Mouse (Mus musculus) limb, embryonic 11.5 days (tissue): ENCODE results near the gene Cabcoco1. TPM values are rescaled to one million over a fixed set of nuclear protein-coding genes. Genes with fewer than 3 reads are reported as not detected.
A peak's percentile ranks its signal among the peaks of the same experiment; 100 is the strongest.

Experiments used
- ATAC-seq: fragments of 200-750 bp; cut with Nextera tagmentation; 2 replicates; pipeline ENCODE4 v1.8.0; 2017; ENCODE audit warnings: low read depth; ENCODE audit not compliant: insufficient number of reproducible peaks, low FRiP score, low TSS enrichment
- DNase-seq: peaks from one replicate; pipeline ENCODE4 v3.0.0-alpha.2; 2015; ENCODE audit warnings: low spot score
- H3K27ac ChIP-seq: fragments of 300-500 bp; sonication (generic); replicated peaks from 2 replicates; pipeline ENCODE4 v1.5.1; 2014; ENCODE audit warnings: low read depth, mild to moderate bottlenecking, low read length
- H3K27me3 ChIP-seq: fragments of 300-500 bp; sonication (generic); 2 replicates; pipeline ENCODE4 v1.6.1; 2014; ENCODE audit warnings: mild to moderate bottlenecking, low read length, mixed read lengths; ENCODE audit not compliant: control insufficient read depth, insufficient read depth
- H3K36me3 ChIP-seq: fragments of 300-500 bp; sonication (generic); 2 replicates; pipeline ENCODE4 v1.6.1; 2014; ENCODE audit warnings: mild to moderate bottlenecking, low read length, moderate library complexity, mixed read lengths; ENCODE audit not compliant: control insufficient read depth, insufficient read depth
- H3K4me1 ChIP-seq: fragments of 300-500 bp; sonication (generic); 2 replicates; pipeline ENCODE4 v1.6.1; 2014; ENCODE audit warnings: low read length, mixed read lengths; ENCODE audit not compliant: control insufficient read depth, insufficient read depth
- H3K4me2 ChIP-seq: fragments of 300-500 bp; sonication (generic); 2 replicates; pipeline ENCODE4 v1.6.1; 2014; ENCODE audit warnings: low read depth, mild to moderate bottlenecking, moderate library complexity; ENCODE audit not compliant: severe bottlenecking
- H3K4me3 ChIP-seq: fragments of 300-500 bp; sonication (generic); 2 replicates; pipeline ENCODE4 v1.5.1; 2014; ENCODE audit warnings: low read depth, low read length
- H3K9ac ChIP-seq: fragments of 300-500 bp; sonication (generic); 2 replicates; pipeline ENCODE4 v1.6.1; 2014; ENCODE audit warnings: mild to moderate bottlenecking, low read length
- H3K9me3 ChIP-seq: fragments of 300-500 bp; sonication (generic); 2 replicates; pipeline ENCODE4 v1.6.1; 2016; ENCODE audit warnings: low read length; ENCODE audit not compliant: control insufficient read depth
- WGBS: fragments of 180-500 bp; shearing (Covaris S2); extraction: QIAGEN DNeasy Blood & Tissue Kit; methylation state at CpG from one replicate; pipeline ENCODE4 v1.1.7; 2014; 5-methylcytosine and 5-hydroxymethylcytosine counted together
- polyA plus RNA-seq: library from polyadenylated mRNA; unstranded; fragments of >200 nt; fragmentation: Nextera tagmentation; extraction: Ambion mirVana; gene quantifications from 2 replicates; pipeline ENCODE4 v1.2.1, GENCODE M21; 2014

Cabcoco1 gene
- polyA plus RNA-seq, 1 experiment from 2014 or later: 0.69 TPM

DNA sequence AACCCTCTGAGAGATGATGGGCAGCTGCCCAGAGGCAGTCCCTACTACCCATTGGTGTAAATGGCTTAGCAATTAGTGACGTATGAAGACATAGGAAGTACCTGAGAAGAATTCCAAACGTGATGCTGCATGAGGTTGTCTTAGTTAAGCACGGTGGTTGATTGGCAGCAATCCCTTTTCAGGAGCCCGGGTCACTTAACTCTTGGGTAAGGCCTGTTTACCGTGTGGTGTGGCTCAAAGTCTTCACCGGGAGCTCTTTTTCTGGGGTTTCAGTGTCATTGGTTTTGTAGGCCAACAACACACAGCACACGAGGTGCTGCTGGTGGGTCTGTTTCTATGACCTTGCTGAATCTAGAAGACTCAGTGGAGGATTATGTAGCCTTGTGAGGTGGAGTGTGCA, 105.9 kb downstream of the Cabcoco1 start:
- Histone ChIP-seq H3K4me1 (peaks cover 7% of the 10 kb centered on the region; the same call in 1 of the 2 replicates), H3K27ac (peak overlapping the region; percentile 61), H3K4me3 (no peak overlapping the region), H3K9ac (no peak overlapping the region), H3K4me2 (no peak overlapping the region), H3K27me3 (no peaks in the 10 kb centered on the region), H3K36me3 (no peaks in the 10 kb centered on the region), H3K9me3 (no peaks in the 10 kb centered on the region)
- ATAC-seq: no peak
- 84% methylated on average over 7 of the region's 7 CpGs for WGBS
- no peak for DNase-seq

DNA sequence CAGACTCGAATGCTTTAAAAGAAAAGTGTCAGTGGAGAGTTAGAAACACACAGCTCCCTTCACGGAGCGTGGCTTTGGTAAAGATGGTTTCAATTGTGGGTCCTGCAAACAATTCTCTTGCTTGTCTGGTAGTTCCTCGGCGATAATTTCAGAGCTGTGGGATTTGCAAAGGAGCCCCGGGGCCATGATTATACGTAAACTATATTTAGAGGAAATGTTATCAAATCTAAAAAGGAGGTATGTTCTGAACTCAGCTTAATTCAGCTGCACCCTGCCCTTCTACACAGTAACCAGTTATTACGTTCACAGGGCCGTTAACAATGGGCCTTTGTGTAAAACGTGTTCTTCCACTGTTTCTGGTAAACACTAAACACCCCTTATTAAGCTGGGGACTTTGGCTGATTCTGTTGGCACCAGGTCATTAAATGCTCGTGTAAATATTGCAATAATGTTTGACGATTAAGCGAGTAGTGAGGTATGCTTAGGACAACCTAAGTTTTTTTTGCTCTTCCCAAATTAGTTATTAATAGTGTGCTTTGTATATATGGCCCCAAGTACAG, 106.6 kb downstream of the Cabcoco1 start:
- H3K9me3 ChIP-seq: no peaks in the 10 kb centered on the region
- no peak overlapping the region for H3K9ac ChIP-seq
- H3K4me2 ChIP-seq: no peak overlapping the region
- peak overlapping the region; percentile 61 for H3K27ac ChIP-seq
- H3K4me1 ChIP-seq: peaks cover 7% of the 10 kb centered on the region; the same call in 1 of the 2 replicates
- H3K27me3 ChIP-seq: no peaks in the 10 kb centered on the region
- no peaks in the 10 kb centered on the region for H3K36me3 ChIP-seq
- DNase-seq (no peak), ATAC-seq (no peak; the same call in 1 of the 2 replicates)
- WGBS: 39% methylated on average over 13 of the region's 13 CpGs
- H3K4me3 ChIP-seq: no peak overlapping the region

DNA sequence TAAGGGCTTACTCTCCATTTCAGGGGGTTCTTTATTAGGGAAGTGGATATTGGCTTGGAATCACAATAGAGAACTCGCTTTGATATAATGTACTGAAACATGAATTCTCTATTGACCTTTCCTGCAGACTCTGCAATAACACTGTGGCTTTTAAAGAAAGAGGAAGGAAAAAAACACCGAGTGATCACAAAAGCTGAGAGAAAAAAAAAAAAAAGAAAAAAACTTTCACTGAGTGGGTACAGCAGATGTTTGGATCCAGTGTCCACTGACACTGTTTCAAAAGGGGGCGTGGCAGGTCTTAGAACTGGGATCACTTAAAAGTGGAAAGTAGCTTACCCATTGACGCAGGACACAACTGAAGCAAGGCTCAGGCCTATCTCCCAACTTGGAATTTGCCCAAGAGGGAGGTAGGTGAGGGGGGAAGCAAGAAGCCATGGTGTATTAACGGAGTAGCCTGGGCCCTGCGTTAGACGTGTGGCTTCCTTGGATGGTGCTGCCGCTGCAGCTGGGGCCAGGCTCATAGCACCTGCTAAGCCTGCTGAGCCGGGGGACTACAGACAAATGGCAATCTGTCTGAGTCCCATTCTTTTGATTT, 107.6 kb downstream of the Cabcoco1 start:
- ATAC-seq (no peak), DNase-seq (no peak)
- Histone ChIP-seq H3K4me2 (0 out of 2 replicates have a peak overlapping the region, but pooled peaks have one; percentile 26), H3K36me3 (no peaks in the 10 kb centered on the region), H3K27ac (peak overlapping the region; percentile 4; the same call in 1 of the 2 replicates), H3K9ac (no peak overlapping the region), H3K4me3 (no peak overlapping the region), H3K9me3 (no peaks in the 10 kb centered on the region), H3K4me1 (peaks cover 7% of the 10 kb centered on the region; the same call in 1 of the 2 replicates), H3K27me3 (no peaks in the 10 kb centered on the region)
- WGBS: 78% methylated on average over 9 of the region's 9 CpGs

DNA sequence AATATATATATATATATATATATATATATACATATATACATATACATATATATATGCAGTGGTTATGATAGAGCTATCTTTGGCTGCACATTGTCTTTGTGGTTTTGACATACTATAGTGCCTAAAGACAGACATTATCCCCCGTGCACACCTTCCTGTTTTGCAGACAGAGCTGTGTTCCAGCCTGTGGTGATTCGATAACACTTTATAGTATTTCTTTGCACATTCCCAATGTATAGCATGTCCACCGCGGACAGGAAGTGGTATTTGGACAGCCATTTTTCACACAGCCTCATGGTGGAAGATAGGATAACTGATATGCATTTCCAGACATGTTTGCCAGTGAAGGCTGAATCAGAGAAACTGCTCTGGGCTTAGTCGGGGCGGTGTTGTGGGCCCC, 110.3 kb downstream of the Cabcoco1 start:
- 95% methylated on average over 6 of the region's 6 CpGs for WGBS
- no peaks in the 10 kb centered on the region for H3K27me3 ChIP-seq
- H3K27ac ChIP-seq: no peak overlapping the region
- H3K4me2 ChIP-seq: no peak overlapping the region
- H3K4me1 ChIP-seq: peaks cover 7% of the 10 kb centered on the region; the same call in 1 of the 2 replicates
- H3K36me3 ChIP-seq: no peaks in the 10 kb centered on the region
- H3K4me3 ChIP-seq: no peak overlapping the region
- no peak for DNase-seq
- no peak for ATAC-seq
- H3K9me3 ChIP-seq: no peaks in the 10 kb centered on the region
- no peak overlapping the region for H3K9ac ChIP-seq

DNA sequence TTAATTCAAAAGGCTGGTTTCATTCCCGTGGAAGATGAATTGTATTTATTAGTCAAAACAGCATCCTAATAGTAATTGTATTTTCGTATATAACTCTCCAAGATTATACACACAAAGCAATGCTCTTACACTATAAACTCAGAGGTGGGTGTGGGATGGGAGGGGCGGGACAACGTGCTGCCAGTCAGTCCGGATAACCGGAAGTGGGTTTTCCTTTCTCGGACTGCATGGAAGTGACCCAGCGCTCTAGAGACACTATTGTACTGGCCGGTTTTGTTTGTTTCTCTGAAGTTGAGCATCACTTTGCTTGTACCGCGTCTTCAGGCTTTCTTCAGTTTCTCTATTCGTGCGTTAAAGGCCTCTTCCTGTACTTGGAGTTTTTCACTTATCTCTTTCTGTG, 110.8 kb downstream of the Cabcoco1 start:
- no peaks in the 10 kb centered on the region for H3K9me3 ChIP-seq
- H3K4me2 ChIP-seq: no peak overlapping the region
- peaks cover 7% of the 10 kb centered on the region; the same call in 1 of the 2 replicates for H3K4me1 ChIP-seq
- no peak for DNase-seq
- no peaks in the 10 kb centered on the region for H3K36me3 ChIP-seq
- no peak overlapping the region for H3K9ac ChIP-seq
- H3K27me3 ChIP-seq: no peaks in the 10 kb centered on the region
- no peak overlapping the region for H3K4me3 ChIP-seq
- no peak for ATAC-seq
- WGBS: 90% methylated on average over 13 of the region's 13 CpGs
- H3K27ac ChIP-seq: no peak overlapping the region

DNA sequence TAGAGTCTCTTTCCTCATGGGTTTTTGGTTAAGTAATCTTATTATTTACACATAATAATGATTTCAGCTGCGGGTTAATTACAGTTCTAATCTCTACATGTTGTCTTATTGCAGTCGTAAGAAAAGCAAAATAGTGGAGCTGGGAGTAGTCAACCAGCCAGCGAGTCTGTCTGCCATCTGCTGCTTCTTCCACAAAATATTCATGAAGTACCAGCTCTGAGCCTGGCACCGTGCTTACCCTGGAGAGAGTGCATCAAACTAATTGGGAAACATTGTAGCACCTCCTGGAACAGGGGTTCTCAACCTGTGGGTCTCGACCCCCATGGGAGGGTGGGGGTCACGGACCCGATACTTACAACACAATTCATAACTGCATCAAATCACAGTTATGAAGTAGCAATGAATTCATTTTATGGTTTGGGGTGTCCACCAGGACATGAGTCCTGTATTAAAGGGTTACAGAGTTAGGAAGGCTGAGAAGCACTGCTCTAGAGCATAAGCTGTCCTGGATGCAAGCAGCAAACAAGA, 121.2 kb downstream of the Cabcoco1 start:
- no peaks in the 10 kb centered on the region for H3K36me3 ChIP-seq
- ATAC-seq (no peak), DNase-seq (no peak)
- H3K4me2 ChIP-seq: no peak overlapping the region
- no peaks in the 10 kb centered on the region for H3K4me1 ChIP-seq
- H3K27me3 ChIP-seq: no peaks in the 10 kb centered on the region
- no peak overlapping the region for H3K4me3 ChIP-seq
- 92% methylated on average over 7 of the region's 7 CpGs for WGBS
- no peak overlapping the region for H3K9ac ChIP-seq
- H3K27ac ChIP-seq: no peak overlapping the region
- H3K9me3 ChIP-seq: no peaks in the 10 kb centered on the region

DNA sequence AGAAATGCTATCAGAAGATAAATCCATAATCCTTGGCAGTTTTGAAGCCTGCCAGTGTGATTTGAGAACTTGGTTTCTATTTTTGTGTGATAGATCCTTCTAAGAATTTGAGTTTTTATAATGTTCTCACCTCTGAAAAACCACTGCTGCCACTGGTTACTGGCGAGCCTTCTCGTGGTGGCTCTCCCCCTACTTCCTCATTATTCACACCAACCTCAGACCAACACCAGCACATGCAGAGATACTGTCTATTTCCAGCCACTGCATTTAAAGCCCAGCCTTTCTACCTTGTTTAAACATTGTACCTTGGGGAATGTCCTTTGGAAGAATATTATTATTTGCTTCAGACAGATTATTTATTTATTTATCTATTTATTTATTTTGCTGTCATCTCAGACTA, 121.8 kb downstream of the Cabcoco1 start:
- no peaks in the 10 kb centered on the region for H3K27me3 ChIP-seq
- H3K4me1 ChIP-seq: no peaks in the 10 kb centered on the region
- no peak overlapping the region for H3K9ac ChIP-seq
- ATAC-seq (no peak), DNase-seq (no peak)
- H3K4me2 ChIP-seq: no peak overlapping the region
- 72% methylated on average over 2 of the region's 2 CpGs for WGBS
- no peak overlapping the region for H3K4me3 ChIP-seq
- no peaks in the 10 kb centered on the region for H3K36me3 ChIP-seq
- no peak overlapping the region for H3K27ac ChIP-seq
- no peaks in the 10 kb centered on the region for H3K9me3 ChIP-seq

DNA sequence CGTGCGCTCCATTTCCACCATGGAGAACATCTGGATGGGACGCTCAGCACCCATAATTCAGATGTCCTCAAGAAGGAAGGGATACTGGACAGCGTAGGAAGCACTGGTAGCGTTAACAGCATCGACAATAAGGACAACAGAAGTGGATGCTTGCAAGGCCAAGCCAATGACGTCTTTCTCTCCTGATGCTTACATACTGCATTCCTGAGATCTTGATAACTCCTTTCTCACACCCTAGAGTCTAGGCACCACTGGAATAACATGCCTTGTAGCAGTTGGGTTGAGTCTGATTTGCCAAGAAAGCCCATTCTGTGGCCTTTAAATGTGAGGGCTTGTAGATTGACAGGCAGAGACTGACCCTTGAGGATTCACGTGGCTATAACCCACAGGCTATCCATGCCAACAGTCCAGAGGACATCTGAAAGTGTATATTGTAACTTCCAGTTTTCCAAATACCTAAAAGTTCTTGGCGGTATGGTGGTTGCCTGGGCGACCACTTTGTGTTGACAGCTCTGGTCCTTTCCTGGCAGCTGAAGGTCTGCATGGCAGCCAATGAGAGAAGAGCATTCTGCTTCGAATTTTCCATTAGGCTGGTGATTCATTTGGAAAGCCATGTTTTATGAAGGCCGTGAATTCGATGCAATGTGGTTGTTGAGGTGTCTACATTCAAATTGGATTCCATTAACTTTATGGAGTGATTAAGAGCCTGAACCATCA, 124.5 kb downstream of the Cabcoco1 start:
- Histone ChIP-seq H3K4me1 (no peaks in the 10 kb centered on the region), H3K27me3 (no peaks in the 10 kb centered on the region), H3K36me3 (no peaks in the 10 kb centered on the region), H3K9me3 (no peaks in the 10 kb centered on the region), H3K4me2 (no peak overlapping the region), H3K9ac (no peak overlapping the region), H3K4me3 (no peak overlapping the region), H3K27ac (no peak overlapping the region)
- ATAC-seq: no peak
- DNase-seq: no peak
- 91% methylated on average over 13 of the region's 13 CpGs for WGBS
